Mouse (Mus musculus) cortical plate, adult 2 months (tissue): ENCODE results near the gene Zfp652. TPM values are rescaled to one million over a fixed set of nuclear protein-coding genes. Genes with fewer than 3 reads are reported as not detected.
A peak's percentile ranks its signal among the peaks of the same experiment; 100 is the strongest.

Experiments used
- H3K27ac ChIP-seq: fragments of 200-500 bp; 2 replicates; pipeline ENCODE4 v1.5.1; 2012; ENCODE audit warnings: low read length, control low read depth, inconsistent platforms; ENCODE audit not compliant: insufficient read depth
- H3K4me1 ChIP-seq: fragments of 200-500 bp; 2 replicates; pipeline ENCODE4 v1.6.1; 2011; ENCODE audit warnings: low read length; ENCODE audit not compliant: control insufficient read depth, insufficient read depth
- H3K4me3 ChIP-seq: fragments of 200-500 bp; 2 replicates; pipeline ENCODE4 v1.5.1; 2011; ENCODE audit warnings: mild to moderate bottlenecking, low read length, control low read depth; ENCODE audit not compliant: insufficient read depth
- CTCF ChIP-seq: fragments of 200-500 bp; IDR thresholded peaks from 2 replicates; pipeline ENCODE4 v1.5.1; 2011; ENCODE audit warnings: mild to moderate bottlenecking, control low read depth, low read length; ENCODE audit not compliant: insufficient read depth; ENCODE audit errors: extremely low read depth
- POLR2A ChIP-seq: fragments of 200-500 bp; IDR thresholded peaks from 2 replicates; pipeline ENCODE4 v1.6.1; 2011; ENCODE audit warnings: mild to moderate bottlenecking, low read length, control low read depth; ENCODE audit not compliant: insufficient read depth; ENCODE audit errors: extremely low read depth
- polyA plus RNA-seq: library from polyadenylated mRNA; depleted of rRNA; stranded (reverse); fragments of >200 nt; gene quantifications from 2 replicates; pipeline ENCODE4 v1.2.3, GENCODE M21; 2012

The Zfp652 gene
- polyA plus RNA-seq, 1 experiment, result 21.2 TPM

DNA sequence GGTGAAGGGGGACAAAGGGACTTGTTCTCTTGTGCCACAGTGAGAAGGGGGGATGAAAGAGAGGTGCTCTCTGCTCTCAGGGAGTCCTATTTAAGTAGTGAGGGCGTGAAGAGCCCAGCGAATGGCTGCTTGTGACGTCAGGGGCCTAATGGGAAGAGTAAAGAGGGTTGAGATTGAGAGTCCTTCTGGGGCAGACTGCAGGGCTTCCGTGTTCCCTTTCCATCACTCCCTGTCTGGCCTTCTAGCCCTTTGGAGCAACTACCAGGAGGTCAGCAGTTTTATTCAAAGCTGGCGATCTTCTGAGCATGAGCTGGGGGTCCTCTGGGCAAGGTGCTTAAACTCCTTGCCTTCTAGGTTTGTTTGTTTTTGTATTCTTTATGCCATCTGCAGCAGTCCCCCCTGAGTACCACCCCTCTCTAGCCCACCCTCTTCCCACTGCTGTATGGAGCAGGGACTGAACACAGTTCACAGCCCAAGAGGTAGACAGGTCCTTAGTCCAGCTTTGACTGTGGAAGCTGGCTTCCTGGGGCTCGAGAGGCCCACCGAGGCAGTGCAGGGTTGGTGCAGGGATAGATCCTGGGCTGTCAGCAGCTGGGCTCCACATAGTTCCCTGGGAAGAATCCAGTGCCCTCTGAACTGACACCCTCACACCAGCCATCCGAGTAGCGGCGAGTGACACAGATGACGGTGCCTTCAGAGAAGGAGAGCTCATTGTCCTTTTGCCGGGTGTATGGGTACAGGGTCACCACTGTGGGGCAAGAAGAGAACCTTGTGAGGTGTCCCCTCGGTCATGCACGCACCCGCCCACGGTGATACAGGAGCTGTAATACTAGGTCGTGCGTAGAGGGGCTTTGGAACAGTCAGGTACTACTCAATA is 119.9 kb downstream of the Zfp652 start:
- TF ChIP-seq CTCF (no peak), POLR2A (no peak)
- H3K4me1 ChIP-seq, result no peaks in the 10 kb centered on the region
- no peak overlapping the region for H3K27ac ChIP-seq
- no peak overlapping the region for H3K4me3 ChIP-seq

- no peak overlapping the region for H3K4me3 ChIP-seq
- no peak overlapping the region for H3K27ac ChIP-seq
- H3K4me1 ChIP-seq, result no peaks in the 10 kb centered on the region
- TF ChIP-seq CTCF, result no peak
These were observed 120.6 kb downstream of the Zfp652 start for GRCm38 (mm10) chr11:95833006-95833570.

DNA sequence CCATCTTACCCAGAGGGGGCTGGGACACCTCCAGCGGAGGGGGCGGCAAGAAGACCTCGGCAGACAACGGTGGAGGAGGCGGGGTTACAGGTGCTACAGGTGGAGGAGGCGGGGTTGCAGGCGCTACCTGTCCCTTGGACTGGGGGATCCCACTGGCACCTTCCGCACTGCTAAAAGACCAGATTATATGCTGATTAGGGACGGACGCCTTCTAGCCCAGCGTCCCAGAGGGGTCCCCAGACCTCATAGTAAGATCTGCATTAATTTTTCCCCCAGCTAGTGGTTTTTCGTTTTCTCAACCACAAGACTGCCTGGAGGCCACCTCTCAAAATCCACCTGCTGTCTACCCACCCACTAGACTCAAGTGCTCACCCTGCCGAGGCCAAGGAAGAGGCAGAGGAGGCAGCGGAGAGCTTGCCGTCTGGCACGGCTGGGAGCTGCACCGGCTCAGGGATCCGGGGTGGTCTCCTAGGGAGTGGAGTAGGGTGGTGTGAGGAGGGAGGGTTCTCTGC is 121.2 kb downstream of the Zfp652 start:
- no peak overlapping the region for H3K27ac ChIP-seq

DNA sequence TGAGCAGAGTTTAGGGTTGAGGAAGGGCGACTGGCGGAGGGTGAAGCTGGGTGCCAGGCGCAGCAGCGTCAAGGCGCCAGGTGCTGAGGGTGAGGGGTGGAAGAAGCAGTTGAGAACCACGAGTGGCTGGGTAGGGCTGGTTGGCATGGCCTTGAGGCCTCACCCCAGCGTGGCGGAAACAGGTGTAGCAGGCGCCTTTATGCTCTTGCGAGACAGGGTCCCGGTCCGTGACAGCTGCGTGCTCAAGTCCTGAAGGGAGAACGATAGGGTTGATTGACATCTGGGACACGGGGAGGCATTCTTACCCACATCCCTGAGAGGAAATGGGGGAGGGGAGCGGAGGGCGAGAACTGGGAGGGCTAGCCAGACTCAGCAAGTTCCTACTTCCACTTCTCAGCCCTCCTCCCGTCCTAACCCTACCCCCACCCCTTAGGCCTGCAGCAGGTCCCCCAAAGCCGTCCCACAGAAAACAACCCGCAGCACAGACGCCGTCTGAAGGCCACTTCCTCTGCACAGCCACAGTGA is 121.7 kb downstream of the Zfp652 start:
- TF ChIP-seq CTCF, result no peak

More for the DNA sequence above, 121.2 kb downstream of the Zfp652 start:
- no peak overlapping the region for H3K4me3 ChIP-seq
- TF ChIP-seq CTCF (no peak), POLR2A (no peak)
- H3K4me1 ChIP-seq, result no peaks in the 10 kb centered on the region

GRCm38 (mm10) chr11:95834742-95835710 is 122.6 kb downstream of the Zfp652 start:
- no peak for TF ChIP-seq CTCF
- no peak for TF ChIP-seq POLR2A
- no peak overlapping the region for H3K4me3 ChIP-seq
- 0 out of 2 replicates have a peak overlapping the region, but pooled peaks have one; percentile 48 for H3K27ac ChIP-seq

More for the DNA sequence above, 121.7 kb downstream of the Zfp652 start:
- Histone ChIP-seq H3K27ac (no peak overlapping the region), H3K4me1 (no peaks in the 10 kb centered on the region), H3K4me3 (no peak overlapping the region)

GRCm38 (mm10) chr11:95835832-95836231 is 123.4 kb downstream of the Zfp652 start:
- Histone ChIP-seq H3K4me1 (no peaks in the 10 kb centered on the region), H3K27ac (no peak overlapping the region), H3K4me3 (no peak overlapping the region)
- TF ChIP-seq POLR2A, result no peak
- no peak for TF ChIP-seq CTCF

More at GRCm38 (mm10) chr11:95834742-95835710, 122.6 kb downstream of the Zfp652 start:
- no peaks in the 10 kb centered on the region for H3K4me1 ChIP-seq

- H3K27ac ChIP-seq, result no peak overlapping the region
- no peak overlapping the region for H3K4me3 ChIP-seq
- TF ChIP-seq POLR2A (no peak), CTCF (no peak)
- H3K4me1 ChIP-seq, result no peaks in the 10 kb centered on the region
These were observed 124.0 kb downstream of the Zfp652 start for GRCm38 (mm10) chr11:95836433-95836832.

DNA sequence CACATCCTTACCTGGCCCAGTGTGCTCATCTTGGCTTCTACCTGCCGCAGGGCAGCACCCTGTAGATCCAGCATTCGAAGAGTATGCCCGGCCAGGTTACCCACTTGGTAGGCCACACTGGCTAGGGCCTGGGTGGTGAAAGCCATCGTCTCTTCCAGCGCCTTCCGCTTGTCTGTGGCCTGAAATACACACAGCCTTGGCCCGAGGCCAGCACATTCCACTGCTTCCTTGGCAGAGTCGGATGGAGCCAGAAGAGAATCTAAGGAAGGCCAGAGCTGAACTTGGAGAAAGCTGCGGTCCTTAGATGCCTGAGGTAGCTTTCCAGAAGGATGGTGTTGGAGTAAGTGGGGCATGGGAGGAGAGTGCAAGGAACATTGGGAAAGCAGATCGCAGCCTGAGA is 124.6 kb downstream of the Zfp652 start, which contains the start of gene Gngt2:
TSS of gene Gngt2 (plus strand) at position 158 of the 400 bp plus-strand sequence.
- no peak within 1 kb of the TSS for H3K27ac ChIP-seq
- no peaks in the 10 kb centered on the region for H3K4me1 ChIP-seq
- H3K4me3 ChIP-seq, result no peak within 1 kb of the TSS
- TF ChIP-seq CTCF, result no peak
- no peak for TF ChIP-seq POLR2A

DNA sequence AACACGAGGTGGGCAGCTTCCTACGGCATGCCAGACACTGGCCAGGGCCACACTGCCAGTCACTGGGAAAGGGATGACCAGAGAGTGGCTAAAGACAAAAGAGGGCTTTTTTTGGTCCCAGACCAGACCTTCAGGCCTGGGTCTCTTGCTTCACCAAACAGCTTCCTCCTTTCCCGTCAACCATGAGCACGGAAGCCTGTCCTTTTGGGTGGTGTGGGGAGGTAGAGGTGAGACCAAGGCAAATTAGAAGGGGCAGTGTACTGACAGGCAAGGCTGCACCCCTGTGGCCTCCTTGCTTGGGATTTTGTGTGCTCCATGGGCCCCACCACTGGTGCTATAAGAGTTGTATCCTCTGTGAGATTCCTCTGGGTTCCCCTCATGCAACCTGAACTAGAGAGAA is 126.1 kb downstream of the Zfp652 start:
- TF ChIP-seq CTCF, result no peak
- no peak for TF ChIP-seq POLR2A
- Histone ChIP-seq H3K4me1 (no peaks in the 10 kb centered on the region), H3K27ac (no peak overlapping the region), H3K4me3 (no peak overlapping the region)
